Mouse (Mus musculus) lung, postnatal 0 days (tissue): ENCODE data around the gene Creb1. TPM values are rescaled to one million over a fixed set of nuclear protein-coding genes. Genes with fewer than 3 reads are reported as not detected.
"Not testable (repeated sequence)": the region's sequence is repeated elsewhere in the genome, so short reads cannot be mapped to it uniquely, and the experiment has no call there.

ENCODE experiments used
- ATAC-seq: fragments of 200-750 bp; cut with Nextera tagmentation; 2 replicates; pipeline ENCODE4 v1.8.0; 2017; ENCODE audit warnings: moderate library complexity
- DNase-seq: peaks from one replicate; pipeline ENCODE4 v3.0.0-alpha.2; 2016; ENCODE audit warnings: low spot score
- H3K27ac ChIP-seq: fragments of 300-500 bp; sonication (generic); 2 replicates; pipeline ENCODE4 v1.5.1; 2014; ENCODE audit warnings: antibody characterized with exemption, mild to moderate bottlenecking, low read length, mixed read lengths
- H3K27me3 ChIP-seq: fragments of 300-500 bp; sonication (generic); replicated peaks from 2 replicates; pipeline ENCODE4 v1.6.1; 2014; ENCODE audit warnings: low read length, mixed read lengths; ENCODE audit not compliant: insufficient read depth
- H3K36me3 ChIP-seq: fragments of 300-500 bp; sonication (generic); 2 replicates; pipeline ENCODE4 v1.6.1; 2014; ENCODE audit warnings: low read length, mixed read lengths; ENCODE audit not compliant: insufficient read depth
- H3K4me1 ChIP-seq: fragments of 300-500 bp; sonication (generic); 2 replicates; pipeline ENCODE4 v1.6.1; 2014; ENCODE audit warnings: antibody characterized with exemption, low read depth, low read length, mixed read lengths; ENCODE audit not compliant: insufficient read depth
- H3K4me2 ChIP-seq: fragments of 300-500 bp; sonication (generic); replicated peaks from 2 replicates; pipeline ENCODE4 v1.6.1; 2014; ENCODE audit warnings: low read depth, mild to moderate bottlenecking, low read length, moderate library complexity, mixed read lengths
- H3K4me3 ChIP-seq: fragments of 300-500 bp; sonication (generic); 2 replicates; pipeline ENCODE4 v1.5.1; 2014; ENCODE audit warnings: low read depth, low read length
- H3K9ac ChIP-seq: fragments of 300-500 bp; sonication (generic); replicated peaks from 2 replicates; pipeline ENCODE4 v1.6.1; 2014; ENCODE audit warnings: low read depth, mild to moderate bottlenecking
- H3K9me3 ChIP-seq: fragments of 300-500 bp; sonication (generic); 2 replicates; pipeline ENCODE4 v1.6.1; 2016; ENCODE audit warnings: low read length, mixed read lengths
- CTCF ChIP-seq: IDR thresholded peaks from 2 replicates; pipeline ENCODE4 v1.5.1; 2016; ENCODE audit warnings: antibody characterized with exemption, mild to moderate bottlenecking
- EP300 ChIP-seq: IDR thresholded peaks from 2 replicates; pipeline ENCODE4 v1.6.1; 2016; ENCODE audit warnings: antibody characterized with exemption, mild to moderate bottlenecking, control low read depth
- WGBS: fragments of 180-500 bp; shearing (Covaris S2); extraction: QIAGEN DNeasy Blood & Tissue Kit; methylation state at CpG from one replicate; pipeline ENCODE4 v1.1.7; 2014; 5-methylcytosine and 5-hydroxymethylcytosine counted together
- polyA plus RNA-seq: library from polyadenylated mRNA; unstranded; fragments of >200 nt; fragmentation: Nextera tagmentation; extraction: Ambion mirVana; gene quantifications from 2 replicates; pipeline ENCODE4 v1.2.1, GENCODE M21; 2015

Creb1 gene
- polyA plus RNA-seq, 1 experiment from 2014 or later: 14.2 TPM

DNA sequence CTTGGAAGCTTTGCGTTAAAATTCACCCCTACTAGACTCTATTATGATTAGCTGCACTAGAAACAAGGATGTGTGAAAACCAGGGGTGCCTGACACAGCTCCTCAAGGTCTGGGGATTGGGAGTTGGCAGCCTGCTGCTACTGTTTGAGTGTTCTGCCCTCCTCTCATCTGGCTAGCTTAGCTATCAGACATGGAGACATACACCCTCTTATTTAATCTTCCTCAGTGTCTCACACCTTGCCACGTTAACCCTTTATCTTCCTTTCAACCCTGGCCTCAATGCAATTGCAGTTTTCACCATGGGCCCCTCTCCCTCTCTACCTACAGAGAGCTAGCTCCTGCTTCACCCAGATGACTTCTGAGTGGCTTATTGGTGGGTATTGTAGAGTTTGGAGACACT, 103.2 kb downstream of the Creb1 start:
- H3K9me3 ChIP-seq: no peaks in the 10 kb centered on the region
- H3K27ac ChIP-seq: no peak overlapping the region
- no peak overlapping the region for H3K4me3 ChIP-seq
- no peaks in the 10 kb centered on the region for H3K4me1 ChIP-seq
- TF ChIP-seq EP300 (no peak), CTCF (no peak)
- DNase-seq (no peak), ATAC-seq (no peak)
- no peak overlapping the region for H3K4me2 ChIP-seq
- WGBS: 55% methylated on average over 2 of the region's 2 CpGs
- H3K27me3 ChIP-seq: no peaks in the 10 kb centered on the region
- H3K9ac ChIP-seq: no peak overlapping the region
- no peaks in the 10 kb centered on the region for H3K36me3 ChIP-seq

DNA sequence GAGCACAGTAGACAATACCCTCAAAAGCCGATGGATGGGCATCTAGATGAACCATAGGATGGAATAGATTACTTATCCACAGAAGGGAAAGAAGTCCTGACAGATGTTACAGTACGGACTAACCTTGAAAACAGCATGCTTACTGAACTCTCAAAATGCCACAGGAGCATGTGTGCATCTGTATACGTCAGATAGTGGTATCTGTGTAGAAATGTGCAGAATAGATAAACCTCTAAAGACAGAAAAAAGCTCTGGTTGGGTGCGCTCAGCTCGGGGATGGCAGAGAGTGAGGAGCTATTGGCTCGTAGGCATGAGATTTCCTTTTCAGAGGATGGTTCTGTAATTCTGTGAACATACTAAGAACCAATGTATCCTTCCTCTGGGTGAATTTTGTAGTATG, 106.8 kb downstream of the Creb1 start:
- Histone ChIP-seq H3K9me3 (no peaks in the 10 kb centered on the region), H3K4me3 (no peak overlapping the region), H3K4me1 (no peaks in the 10 kb centered on the region), H3K36me3 (no peaks in the 10 kb centered on the region), H3K4me2 (no peak overlapping the region), H3K9ac (no peak overlapping the region), H3K27me3 (no peaks in the 10 kb centered on the region), H3K27ac (no peak overlapping the region)
- no peak for DNase-seq
- TF ChIP-seq CTCF: no peak
- TF ChIP-seq EP300: no peak
- 82% methylated on average over 6 of the region's 6 CpGs for WGBS
- no peak for ATAC-seq

DNA sequence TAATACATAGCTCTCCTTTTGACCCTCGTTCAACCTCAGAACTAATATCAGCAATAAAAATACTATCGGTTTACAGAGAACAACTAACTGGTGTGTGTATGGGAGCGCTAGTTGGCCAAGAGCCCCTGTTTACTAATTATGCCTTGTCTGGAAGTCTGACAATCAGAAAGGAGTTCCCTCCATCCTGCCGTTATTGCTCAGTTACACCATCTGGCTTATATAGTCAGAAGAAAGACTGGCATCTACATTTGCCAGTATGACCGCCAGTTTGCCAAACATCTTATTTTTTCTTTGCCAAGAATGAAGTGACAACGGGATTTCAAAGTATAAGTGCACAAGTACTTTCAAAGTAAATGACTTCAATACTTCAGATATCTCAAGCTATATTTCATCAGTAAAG, 108.6 kb downstream of the Creb1 start:
- DNase-seq (no peak), ATAC-seq (no peak)
- H3K9ac ChIP-seq: no peak overlapping the region
- H3K27me3 ChIP-seq: no peaks in the 10 kb centered on the region
- no peaks in the 10 kb centered on the region for H3K9me3 ChIP-seq
- TF ChIP-seq EP300: no peak
- no peak for TF ChIP-seq CTCF
- H3K27ac ChIP-seq: no peak overlapping the region
- H3K36me3 ChIP-seq: no peaks in the 10 kb centered on the region
- no peaks in the 10 kb centered on the region for H3K4me1 ChIP-seq
- no peak overlapping the region for H3K4me2 ChIP-seq
- WGBS: 83% methylated on average over 6 of the region's 6 CpGs
- H3K4me3 ChIP-seq: no peak overlapping the region

DNA sequence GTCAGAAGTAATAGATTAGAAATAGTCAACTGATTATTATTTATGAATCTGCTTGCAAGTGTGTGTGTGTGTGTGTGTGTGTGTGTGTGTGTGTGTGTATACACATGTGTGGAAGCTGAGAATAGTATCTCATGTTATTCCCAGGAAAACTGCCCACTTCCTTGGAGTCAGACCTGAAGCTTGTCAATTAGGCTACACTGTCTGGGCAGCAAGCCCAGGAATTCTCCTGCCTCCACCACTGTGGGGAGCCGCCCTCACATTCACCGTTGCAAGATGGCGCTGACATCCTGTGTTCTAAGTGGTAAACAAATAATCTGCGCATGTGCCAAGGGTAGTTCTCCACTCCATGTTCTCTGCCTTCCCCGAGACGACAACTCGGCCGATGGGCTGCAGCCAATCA, 110.1 kb downstream of the Creb1 start:
- H3K4me1 ChIP-seq, H3K4me2 ChIP-seq, ATAC-seq, DNase-seq, H3K9ac ChIP-seq, H3K27ac ChIP-seq, H3K9me3 ChIP-seq, H3K4me3 ChIP-seq, H3K27me3 ChIP-seq, H3K36me3 ChIP-seq: not testable (repeated sequence)
- 89% methylated on average over 8 of the region's 8 CpGs for WGBS

DNA sequence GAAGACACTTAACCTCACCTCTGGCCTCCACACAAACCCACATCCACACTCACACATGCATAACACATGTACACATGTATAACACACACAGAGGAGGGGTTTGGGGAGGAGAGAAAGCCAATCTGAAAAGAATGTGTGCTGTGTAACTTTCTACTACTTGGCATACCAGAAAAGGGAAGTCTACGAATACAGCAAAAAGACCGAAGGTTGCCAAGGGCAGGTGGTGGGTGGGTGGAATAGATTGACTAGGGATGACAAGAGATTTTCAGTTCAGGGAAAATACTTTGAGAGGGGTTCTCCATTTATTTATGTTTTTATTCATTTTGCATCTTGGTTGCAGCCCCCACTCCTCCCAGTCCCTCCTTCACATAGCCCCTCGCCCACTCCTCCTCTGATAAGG, 112.1 kb downstream of the Creb1 start:
- H3K4me1 ChIP-seq: no peaks in the 10 kb centered on the region
- DNase-seq (no peak), ATAC-seq (no peak)
- H3K9me3 ChIP-seq: no peaks in the 10 kb centered on the region
- TF ChIP-seq EP300 (no peak), CTCF (no peak)
- no peaks in the 10 kb centered on the region for H3K36me3 ChIP-seq
- 91% methylated on average over 3 of the region's 3 CpGs for WGBS
- no peak overlapping the region for H3K4me2 ChIP-seq
- no peak overlapping the region for H3K27ac ChIP-seq
- no peak overlapping the region for H3K4me3 ChIP-seq
- no peak overlapping the region for H3K9ac ChIP-seq
- H3K27me3 ChIP-seq: no peaks in the 10 kb centered on the region

DNA sequence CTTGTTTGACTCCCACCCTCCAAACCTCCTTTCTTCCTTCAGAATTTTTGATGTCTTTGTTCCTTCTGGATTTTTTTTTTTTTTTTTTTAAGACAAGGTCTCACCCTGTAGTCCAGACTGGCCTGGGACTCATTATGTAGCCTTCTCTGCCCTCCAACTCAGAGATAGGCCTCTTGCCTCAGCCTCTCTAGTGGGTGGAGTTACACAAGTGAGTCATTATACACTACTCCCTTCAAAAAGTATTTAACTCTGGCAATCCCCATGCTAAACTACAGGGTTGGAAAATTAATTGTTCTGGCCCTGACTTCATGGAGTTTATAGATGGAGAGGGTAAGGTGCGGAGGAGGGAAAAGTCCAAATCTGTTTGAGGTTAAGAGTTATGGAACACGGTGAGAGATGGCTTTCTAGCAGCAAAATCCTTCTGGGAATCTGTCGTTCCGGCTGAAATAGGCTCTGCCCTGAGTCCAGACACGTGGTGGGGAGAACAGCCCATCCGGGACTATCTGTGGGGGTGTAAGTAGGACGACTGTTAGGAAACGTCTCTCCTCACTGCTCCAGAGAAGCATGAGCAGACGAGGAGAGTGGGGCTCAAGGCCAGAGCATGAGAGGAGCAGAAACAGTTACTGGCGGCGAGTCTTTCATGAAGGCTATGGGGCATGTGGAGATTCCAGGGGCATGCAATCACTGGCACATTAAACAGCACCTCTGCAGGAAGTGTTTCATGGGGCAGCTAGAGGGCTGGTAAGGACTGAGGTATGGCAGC, 117.1 kb downstream of the Creb1 start:
- no peaks in the 10 kb centered on the region for H3K4me1 ChIP-seq
- no peaks in the 10 kb centered on the region for H3K36me3 ChIP-seq
- no peak for DNase-seq
- H3K4me3 ChIP-seq: no peak overlapping the region
- no peaks in the 10 kb centered on the region for H3K27me3 ChIP-seq
- H3K27ac ChIP-seq: no peak overlapping the region
- WGBS: 71% methylated on average over 11 of the region's 11 CpGs
- no peak overlapping the region for H3K4me2 ChIP-seq
- no peak for ATAC-seq
- H3K9me3 ChIP-seq: no peaks in the 10 kb centered on the region
- H3K9ac ChIP-seq: no peak overlapping the region
- TF ChIP-seq EP300 (no peak), CTCF (no peak)

DNA sequence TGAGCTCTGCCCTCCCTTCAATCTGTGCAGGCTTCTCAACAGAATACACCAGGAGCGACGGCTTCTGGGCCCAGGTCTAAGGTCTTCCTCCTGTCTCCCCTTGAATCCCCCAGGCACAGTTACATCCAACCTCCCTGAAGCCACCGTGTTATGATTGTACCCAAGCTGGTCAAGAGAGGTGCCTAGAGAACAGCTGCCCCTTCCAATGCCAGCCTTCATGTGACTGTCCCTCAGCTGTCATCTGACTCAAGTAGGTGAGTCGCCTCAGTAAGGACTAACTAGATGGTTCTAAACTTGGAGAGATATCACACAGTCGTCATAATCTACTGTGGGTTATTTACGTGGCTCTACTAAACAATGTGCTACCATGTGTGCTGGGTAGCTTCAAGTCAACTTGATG, 121.3 kb downstream of the Creb1 start:
- Histone ChIP-seq H3K27ac (no peak overlapping the region), H3K27me3 (no peaks in the 10 kb centered on the region), H3K4me2 (no peak overlapping the region), H3K9me3 (no peaks in the 10 kb centered on the region), H3K4me3 (no peak overlapping the region), H3K4me1 (no peaks in the 10 kb centered on the region), H3K36me3 (no peaks in the 10 kb centered on the region), H3K9ac (no peak overlapping the region)
- no peak for ATAC-seq
- no peak for DNase-seq
- no peak for TF ChIP-seq CTCF
- TF ChIP-seq EP300: no peak
- 92% methylated on average over 6 of the region's 6 CpGs for WGBS

Other genes with a start within 250 kb of the Creb1 start
- 11.6 and 13.0 TPM in 2 replicates for gene Mettl21a, start 84.6 kb downstream of the Creb1 start, polyA plus RNA-seq
- gene Ccnyl1, start 157.8 kb downstream of the Creb1 start, polyA plus RNA-seq: 3.9 and 4.5 TPM in 2 replicates
- 3.1 and 3.5 TPM in 2 replicates for gene Fzd5, start 205.1 kb downstream of the Creb1 start, polyA plus RNA-seq